Mouse (Mus musculus): ENCODE results near the gene Daxx.
A peak's percentile ranks its signal among the peaks of the same experiment; 100 is the strongest.

The Daxx gene

DNA sequence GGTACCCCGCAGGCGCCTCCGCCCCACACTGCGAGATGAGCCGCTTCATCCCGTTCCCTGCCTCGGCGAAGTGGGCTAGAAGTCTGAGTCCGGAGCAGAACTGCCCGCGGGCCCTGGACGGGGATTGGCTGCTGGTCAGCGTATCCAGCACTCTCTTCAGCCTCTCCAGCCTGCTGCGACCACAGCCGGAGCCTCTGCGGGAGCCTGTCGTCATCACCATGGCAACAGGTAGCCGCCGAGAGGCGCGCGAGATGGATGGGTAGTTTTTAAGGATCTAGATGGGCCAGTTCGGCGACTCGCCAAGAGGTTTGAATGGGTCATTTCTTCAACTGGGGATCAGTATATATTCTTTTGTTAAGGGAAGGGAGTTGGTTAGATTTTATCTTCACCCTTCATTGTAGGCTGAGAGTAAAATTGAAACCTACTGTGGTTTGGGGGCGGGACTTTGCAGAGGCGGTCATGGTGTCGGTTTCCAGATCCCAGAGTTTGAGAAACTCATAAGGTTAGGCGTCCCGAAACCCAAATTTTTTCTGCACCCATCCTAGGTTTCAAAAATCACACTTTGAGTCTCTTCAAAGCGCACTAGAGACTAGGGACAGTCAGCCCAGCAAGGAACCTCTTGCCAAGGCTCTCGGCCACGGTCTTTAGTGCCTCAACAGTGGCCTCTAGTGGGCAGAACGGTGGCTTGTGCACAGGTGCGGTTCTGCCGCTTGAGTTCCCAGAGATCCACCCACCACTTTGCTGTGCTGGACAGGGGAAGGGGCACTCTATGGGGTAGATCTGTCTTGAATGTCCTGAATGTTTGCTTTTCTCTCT lies 11.3 kb downstream of the Daxx start:
- DNase-seq (ENCODE audit: low spot score in 2 of 2): peak; percentile 63 to 65

DNA sequence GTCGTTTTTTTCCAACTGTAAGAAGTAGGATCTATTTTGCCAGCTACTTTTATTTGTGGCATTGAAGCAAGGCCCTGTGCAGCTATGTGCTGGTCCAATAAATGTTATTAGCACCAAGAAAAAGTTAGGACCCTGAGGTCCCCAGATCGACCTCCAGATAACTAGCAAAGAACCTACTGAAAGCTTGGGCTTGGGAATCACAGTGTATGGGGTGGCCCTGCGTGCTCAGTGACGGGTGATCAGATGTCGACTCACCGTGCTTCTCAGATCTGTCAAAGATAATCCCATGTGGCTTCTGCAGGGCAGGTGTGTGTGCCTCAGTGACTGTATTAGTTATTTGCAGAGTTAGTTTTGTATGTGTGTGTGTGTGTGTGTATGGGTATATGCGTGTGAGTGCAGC lies 12.1 kb downstream of the Daxx start:
- DNase-seq (ENCODE audit: low spot score in 2 of 2): no peak

DNA sequence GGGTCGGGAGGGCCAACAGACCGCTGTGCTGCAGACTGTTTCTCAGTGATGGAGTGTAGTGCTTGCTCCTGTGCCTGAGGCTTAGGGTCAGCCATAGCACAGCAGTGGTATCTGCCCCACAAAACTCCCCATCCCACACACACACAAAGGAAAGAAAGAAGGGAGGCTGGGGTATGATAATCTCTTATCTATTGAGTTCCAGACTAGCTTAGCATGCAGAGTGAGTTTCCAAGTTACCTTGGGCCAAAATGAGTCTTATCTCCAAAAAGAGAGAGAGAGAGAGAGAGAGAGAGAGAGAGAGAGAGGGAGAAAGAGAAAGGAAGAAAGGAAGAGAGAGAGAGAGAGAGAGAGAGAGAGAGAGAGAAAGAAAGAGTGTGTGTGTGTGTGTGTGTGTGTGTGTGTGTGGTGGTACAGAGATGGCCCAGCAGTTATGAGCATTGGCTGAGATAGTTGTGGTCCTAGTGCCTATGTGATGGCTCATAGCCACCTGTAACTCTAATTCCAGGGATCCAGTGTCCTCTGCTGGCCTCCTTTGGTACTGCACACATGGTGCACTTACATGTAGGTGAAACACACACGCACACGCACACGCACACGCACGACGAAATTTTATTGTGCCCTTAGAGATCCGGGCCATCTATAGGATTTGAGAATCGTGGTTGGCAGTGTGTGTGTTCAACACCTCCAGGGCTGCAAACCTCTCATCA lies 15.5 kb downstream of the Daxx start:
- DNase-seq (ENCODE audit: low spot score in 2 of 2): no peak

DNA sequence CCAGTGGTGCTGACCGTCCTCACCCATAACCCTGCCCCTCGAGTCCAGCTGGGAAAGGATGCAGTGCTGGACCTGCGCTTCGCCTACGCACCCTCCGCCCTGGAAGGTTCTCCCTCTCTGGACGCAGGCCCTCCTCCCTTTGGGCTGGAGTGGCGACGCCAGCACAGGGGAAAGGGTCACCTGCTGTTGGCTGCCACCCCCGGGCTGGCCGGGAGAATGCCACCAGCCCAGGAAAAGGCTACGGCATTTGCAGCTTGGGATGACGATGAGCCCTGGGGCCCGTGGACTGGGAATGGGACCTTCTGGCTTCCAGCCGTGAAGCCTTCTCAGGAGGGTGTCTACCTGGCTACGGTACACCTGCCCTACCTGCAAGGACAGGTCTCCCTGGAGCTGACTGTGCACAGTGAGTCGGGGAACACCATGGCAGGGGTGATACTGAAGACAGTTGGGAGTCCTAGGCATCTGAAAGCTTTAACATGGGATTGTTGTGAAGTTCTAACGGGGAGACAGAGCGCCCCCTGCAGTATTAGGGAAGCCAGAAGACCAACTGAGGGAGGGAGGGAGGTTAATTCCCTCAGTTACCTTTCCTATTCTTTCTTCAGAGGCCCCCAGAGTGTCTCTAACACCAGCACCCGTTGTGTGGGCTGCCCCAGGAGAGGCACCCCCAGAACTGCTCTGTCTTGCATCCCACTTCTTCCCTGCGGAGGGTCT lies 16.3 kb downstream of the Daxx start:
- no peak for DNase-seq (ENCODE audit: low spot score in 2 of 2)

DNA sequence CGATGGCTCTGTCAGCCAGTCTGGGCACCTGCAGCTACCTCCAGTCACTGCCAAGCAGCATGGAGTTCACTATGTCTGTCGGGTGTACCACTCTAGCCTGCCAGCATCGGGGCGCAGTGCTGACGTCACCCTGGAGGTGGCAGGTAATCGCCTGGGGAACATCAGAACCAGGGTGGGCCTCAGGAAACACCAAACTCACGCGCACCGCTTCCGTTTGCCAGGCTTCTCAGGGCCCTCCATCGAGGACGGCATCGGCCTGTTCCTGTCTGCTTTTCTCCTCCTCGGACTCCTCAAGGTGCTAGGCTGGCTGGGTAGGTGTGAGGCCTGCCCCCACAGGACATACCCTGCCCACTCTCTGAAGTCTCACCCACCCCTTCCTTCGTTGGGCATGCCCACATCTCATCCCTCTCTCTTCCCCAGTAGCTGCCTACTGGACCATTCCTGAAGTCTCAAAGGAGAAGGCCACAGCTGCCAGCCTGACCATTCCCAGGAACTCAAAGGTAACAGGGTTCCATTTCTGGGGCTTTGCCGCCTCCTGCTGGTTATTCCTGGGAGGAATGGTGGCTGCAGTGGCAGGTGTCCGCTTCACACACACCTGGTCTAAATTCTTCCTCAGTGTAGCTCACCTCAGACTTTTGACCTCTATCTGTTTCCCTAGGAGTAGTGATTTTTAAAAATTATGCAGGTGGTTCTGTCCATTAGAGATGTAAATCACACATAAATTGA lies 17.2 kb downstream of the Daxx start:
- DNase-seq (ENCODE audit: low spot score in 2 of 2): no peak

DNA sequence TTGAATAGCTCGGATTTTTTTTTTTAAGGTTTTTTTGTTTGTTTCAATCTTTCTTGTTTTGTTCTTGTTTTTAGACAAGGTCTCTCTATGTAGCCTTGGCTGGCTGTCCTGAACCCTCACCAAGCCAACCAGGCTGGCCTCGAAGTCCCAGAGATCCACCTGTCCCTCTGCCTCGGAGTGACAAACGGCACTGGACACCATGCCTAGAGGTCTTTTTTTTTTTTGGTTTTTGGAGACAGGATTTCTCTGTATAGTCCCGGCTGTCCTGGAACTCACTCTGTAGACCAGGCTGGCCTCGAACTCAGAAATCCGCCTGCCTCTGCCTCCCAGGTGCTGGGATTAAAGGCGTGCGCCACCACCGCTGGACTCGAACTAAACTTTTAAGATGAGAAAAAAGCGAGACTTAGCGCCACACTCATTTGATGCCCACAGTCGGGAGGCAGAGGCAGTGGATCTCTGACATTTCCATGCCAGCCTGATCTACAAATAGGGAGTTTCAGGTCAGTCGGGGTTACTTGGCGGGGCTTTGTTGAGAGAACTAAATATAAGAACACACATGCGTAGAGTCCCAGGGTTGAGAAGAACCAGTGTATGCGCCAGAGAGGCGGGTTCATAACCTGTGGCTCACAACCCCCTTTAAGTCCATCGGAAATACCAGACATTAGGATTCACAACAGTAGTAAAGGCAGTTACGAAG lies 19.2 kb downstream of the Daxx start:
- DNase-seq (ENCODE audit: low spot score in 2 of 2): no peak

DNA sequence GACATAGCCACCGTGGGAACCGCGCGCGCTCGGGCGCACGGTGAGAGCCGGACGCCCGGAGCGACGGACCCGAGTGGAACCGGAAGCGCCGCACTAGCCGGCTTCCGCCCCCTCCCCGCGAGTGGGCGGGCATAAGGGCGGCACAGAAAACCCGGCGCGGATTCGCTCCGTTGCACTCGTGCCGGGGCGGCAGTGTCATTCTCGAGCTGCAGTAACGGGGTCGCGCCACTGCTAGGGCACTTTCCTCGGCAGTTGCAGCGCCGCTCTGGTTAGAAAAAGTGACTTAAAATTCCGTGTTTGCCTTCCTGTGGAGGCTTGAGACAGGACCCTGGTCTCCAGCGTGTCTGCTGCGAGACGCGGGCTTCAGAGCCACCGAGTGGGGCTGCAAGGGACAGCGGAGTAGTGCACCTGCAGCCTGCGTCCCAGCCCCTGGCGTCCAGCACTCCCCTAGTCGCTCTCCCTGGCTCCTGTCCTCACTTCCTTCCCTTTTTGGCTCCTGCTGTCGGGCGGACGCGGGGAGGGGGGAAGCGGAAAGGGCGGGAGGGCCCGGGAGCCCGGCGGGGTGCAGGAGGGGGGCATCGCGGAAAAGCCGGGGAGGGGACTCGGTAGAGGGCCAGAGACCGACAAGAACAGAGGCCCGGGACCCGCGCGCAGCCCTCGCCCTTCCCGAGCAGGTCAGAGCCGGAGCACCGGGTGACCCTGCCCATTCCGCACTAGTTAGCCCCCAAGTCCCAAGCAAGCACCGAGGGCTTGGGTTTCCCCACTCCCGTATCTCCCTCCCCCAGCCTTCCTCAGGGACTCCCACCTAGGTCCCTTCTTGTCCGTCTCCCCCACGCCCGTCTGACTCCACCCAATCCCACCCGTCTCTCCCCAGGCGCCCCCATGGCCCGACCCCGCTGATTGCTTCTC lies 20.4 kb downstream of the Daxx start, which contains the start of gene Rgl2:
TSS of gene Rgl2 (plus strand) at position 173 of the 909 bp plus-strand sequence.
- DNase-seq (ENCODE audit: low spot score in 2 of 2): peak; percentile 81 to 88

DNA sequence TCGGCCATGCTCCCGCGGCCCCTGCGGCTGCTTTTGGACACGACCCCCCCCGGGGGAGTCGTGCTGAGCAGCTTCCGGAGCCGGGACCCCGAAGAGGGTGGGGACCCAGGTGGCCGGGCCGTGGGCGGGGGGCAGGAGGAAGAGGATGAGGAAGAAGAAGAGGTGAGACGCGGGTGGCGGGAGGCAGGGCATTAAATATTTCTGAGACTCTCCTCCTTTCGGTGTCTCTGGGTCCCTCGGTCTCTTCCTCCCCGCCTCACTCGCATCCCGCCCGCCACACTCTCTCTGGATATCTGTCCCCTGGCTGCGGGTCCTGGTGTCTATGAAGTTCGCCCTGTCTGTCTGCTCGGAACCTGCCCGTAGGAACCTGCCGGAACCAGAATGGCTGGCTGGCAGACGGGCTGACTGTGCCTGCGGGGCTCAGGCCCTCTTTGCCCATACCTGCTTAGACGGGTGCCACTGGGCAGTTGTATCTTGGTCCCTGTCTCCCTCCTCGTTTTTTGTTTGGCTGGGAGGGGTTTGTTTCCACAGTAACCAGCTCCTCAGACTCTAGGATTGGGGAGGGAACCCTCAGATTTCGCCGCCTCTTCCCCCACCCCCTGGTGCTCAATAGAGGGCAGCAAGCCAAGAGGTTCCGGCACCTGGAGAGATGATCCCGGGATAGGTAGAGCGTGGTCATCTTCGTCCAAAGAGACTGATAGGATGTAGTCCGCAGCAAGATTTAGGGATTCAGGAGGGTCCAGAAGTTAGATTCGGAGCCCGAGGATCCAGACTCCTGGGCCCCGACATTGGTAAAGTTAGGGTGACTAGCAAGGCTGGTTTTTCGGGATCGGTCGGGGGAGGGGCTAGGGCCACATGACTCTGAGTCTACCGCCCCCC lies 21.3 kb downstream of the Daxx start:
- peak; percentile 51 to 65 for DNase-seq (ENCODE audit: low spot score in 2 of 2)

DNA sequence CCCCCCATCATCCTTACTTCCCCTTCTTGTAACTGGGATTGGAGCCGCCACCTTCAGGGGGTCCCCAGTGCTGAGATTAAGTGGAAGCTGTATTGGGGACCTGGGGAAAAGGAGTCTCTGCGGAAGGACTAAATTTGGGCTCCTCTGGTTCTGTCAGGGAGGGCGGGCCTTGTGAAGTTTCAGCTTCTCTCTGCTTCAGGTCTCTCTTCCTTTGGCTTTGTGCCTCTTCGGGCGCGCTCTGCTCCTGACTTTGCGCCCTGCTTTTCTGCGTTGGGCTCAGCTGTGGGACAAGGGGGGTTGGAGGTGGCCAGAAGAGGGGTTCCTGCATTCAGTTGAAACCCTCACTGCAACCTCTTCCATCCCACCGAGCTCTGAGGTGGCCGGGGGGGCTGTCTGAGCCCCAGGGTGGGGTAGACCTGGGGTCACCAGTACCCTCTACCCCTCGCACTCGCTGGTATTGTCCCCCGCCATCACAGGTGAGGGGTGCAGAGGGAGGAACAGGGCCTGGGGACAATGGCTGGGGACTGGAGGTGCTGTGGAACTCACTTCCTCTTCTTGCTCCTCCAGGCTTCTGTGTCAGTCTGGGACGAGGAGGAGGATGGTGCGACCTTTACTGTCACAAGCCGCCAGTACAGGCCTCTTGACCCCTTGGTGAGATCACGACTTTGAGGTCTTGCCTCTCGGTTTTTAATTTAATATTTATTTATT lies 22.1 kb downstream of the Daxx start:
- no peak for DNase-seq (ENCODE audit: low spot score in 2 of 2)

DNA sequence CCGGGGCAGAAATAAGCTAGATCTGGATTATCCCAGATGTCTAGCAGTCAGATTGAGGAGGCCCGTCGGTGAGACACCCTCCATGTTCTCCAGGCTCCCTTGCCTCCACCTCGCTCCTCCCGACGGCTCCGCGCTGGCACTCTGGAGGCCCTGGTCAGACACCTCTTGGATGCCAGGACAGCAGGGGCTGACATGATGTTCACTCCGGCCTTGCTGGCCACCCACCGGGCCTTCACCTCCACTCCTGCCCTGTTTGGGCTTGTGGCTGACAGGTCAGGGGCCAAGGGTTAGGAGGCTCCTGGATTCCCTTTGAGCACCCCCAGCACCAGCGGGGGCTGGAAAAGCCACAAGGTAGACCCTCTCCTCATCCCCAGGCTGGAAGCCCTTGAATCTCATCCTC lies 22.7 kb downstream of the Daxx start:
- no peak for DNase-seq (ENCODE audit: low spot score in 2 of 2)

DNA sequence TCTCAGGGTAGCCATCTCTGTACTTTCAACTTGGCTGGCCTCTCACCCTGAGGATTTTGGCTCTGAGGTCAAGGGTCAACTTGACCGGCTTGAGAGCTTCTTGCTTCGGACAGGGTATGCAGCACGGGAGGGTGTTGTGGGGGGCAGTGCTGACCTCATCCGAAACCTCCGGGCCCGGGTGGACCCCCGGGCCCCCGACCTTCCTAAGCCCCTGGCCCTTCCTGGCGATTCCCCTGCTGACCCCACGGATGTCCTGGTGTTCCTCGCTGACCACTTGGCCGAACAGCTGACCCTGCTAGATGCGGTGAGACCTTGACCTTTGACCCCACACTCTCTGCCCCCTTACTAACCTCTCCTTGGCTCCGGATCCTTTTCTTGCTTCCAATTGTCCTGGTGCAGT lies 23.2 kb downstream of the Daxx start:
- no peak for DNase-seq (ENCODE audit: low spot score in 2 of 2)

DNA sequence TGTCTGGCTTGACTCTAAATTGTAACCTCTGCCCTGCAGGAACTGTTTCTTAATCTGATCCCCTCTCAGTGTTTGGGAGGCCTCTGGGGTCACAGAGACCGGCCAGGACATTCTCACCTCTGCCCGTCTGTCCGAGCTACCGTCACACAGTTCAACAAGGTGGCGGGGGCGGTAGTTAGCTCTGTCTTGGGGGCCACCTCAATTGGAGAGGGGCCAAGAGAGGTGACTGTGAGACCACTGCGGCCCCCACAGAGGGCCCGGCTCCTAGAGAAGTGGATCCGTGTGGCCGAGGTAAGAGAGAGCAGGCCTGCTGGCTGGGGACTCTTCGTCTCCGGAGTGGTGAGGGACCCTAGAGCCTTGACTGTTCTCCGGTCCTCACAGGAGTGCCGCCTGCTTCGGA lies 23.8 kb downstream of the Daxx start:
- DNase-seq (ENCODE audit: low spot score in 2 of 2): no peak

DNA sequence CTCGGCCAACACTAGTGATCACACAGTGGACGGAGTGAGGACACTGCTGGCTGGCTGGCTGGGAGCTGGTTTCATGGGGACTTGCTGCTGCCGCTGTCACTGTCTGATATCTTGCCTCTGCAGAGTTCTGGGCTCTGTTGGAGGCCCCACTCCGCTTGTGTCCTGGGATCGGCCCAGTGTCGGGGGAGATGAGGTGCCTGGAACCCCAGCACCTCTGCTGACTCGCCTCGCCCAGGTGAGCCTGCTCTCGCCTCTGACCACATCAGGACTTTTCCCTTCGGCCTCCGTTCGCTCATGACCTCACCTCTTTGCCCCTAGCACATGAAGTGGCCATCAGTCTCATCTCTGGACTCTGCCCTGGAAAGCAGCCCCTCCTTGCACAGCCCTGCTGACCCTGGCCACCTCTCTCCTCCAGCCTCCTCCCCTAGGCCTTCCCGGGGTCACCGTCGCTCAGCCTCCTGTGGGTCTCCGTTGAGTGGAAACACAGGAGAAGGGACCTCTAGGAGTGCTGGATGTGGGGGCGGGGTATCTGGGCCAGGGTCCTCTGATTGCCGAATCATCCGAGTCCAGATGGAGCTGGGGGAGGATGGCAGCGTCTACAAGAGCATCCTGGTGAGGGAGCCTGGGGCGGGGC lies 26.3 kb downstream of the Daxx start:
- DNase-seq (ENCODE audit: low spot score in 2 of 2): no peak

DNA sequence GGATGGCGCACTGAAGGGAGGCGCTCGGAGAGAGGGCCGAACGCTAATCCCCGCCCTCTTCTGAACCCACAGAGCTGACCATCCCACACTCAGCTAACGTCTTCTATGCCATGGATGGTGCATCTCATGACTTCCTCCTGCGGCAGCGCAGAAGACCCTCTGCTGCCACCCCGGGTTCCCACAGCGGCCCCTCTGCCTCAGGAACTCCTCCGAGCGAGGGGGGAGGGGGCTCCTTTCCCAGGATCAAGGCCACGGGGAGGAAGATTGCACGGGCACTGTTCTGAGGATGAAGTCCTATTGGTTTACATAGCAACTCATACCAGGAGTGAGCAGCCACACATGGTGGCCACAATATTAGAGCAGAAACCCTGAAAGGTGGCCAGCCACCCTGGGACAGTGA lies 27.8 kb downstream of the Daxx start:
- DNase-seq (ENCODE audit: low spot score in 2 of 2): no peak

DNA sequence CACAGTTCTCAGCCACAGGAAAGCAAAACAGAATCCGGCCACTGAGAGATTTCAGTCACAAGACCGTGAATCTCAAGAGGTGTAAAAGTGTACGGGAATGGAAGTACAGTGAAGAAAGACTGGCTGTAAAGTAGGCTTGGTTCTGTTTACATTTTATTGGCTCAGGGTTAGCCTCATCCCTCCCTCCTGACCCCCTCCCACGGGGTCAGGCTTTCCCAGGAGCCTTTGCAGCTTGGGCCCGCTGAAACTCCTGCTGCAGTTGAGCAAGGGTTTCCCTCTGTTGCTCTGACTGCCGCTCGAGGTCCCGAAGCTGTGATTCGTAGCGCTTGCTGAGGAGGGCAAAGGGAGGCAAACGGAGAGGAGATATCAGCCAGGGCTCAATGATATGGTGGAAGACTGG lies 29.6 kb downstream of the Daxx start:
- no peak for DNase-seq (ENCODE audit: low spot score in 2 of 2)

DNA sequence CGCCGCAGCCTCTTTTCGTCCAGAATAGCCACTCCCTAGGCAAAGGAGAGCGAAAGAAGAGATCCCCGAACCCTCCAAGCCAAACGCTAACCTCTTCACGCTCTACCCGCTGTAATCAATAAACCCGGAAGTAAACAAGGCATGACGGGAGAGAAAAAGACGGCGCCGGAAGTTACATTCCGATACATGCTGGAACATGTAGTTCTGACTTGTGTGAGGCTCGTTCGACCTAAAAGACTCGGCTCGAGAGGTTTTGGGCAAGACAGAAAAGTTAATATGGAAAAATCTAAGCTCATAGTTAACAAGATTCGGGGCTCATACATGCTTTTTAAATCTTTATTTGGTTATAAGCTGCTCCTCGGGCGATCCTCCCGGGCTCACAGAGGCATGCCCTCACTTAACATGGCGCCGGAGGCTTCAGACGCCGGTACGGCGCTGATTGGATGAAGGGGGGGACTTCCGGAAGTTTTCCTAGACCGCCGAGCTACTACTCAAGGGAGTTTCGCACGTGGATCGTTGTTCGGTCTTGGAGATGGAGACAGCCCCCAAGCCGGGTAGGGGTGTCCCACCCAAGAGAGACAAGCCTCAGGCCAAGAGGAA lies 31.1 kb downstream of the Daxx start, which contains the start of the genes Pfdn6 and Wdr46:
TSS of gene Pfdn6 (minus strand) at position 138 of the 600 bp plus-strand sequence.
TSS of gene Wdr46 (plus strand) at position 455 of the 600 bp plus-strand sequence.
- DNase-seq (ENCODE audit: low spot score in 2 of 2): peak; percentile 86 to 89

DNA sequence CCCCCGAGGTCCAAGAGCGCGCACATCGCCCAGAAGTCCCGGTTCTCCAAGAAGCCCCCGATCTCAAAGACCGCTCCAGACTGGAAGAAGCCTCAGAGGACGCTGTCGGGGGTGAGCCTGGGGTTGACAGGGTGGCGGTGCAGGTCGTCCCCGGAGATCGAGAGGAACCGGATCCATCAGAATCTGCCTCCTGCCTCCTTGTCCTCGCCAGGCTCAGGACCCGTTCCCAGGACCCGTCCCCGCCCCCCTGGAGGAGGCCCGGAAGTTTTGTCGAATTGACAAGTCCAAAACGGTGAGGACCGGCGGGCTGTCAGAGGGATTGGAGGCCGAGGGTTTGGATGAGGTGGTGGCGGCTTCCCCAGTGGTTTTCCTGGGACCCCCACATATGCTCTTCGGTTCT lies 31.8 kb downstream of the Daxx start:
- DNase-seq (ENCODE audit: low spot score in 2 of 2): no peak
